Mouse (Mus musculus): ENCODE data around the gene Gm867. TPM values are rescaled to one million over a fixed set of nuclear protein-coding genes. Genes with fewer than 3 reads are reported as not detected.

Gm867 gene
- total and polyA plus RNA-seq, 2 experiments from 2014 or later: 0.73 to 2.3 TPM

DNA sequence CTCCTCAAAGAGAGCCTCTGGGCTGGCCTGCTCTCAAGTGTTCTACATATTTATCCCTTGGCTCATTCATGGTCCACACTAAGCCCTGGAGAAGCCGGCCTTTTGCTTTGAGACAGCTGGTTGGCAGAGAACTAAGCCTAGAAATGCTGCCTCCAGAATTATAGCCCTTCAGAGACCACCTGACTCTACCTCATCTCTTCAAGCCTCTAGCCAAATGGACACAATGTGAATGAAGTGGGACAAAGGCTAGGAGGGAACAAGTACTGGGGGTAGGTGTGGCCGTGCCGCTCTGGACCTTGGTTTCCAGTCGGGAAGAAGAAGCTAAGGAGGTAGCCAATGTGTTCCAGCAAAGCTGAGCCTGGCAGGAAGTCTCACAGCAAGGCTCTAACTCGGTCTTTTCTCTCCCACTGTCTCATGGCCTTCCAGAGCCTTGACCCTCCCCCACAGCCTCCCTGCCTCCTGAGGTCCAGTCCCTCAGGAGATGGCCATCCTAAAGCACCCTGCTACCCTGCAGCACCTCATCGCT, 42.4 kb downstream of the Gm867 start:
- H3K4me1 ChIP-seq (ENCODE audit: insufficient read depth, low read length): peaks cover 4% of the 10 kb centered on the region
- no peak for DNase-seq (ENCODE audit: low spot score)
- WGBS: 68% methylated on average over 6 of the region's 6 CpGs
- no peak overlapping the region for H3K9ac ChIP-seq (replicated peaks; ENCODE audit: low read length)
- H3K9me3 ChIP-seq (ENCODE audit: low read length): no peaks in the 10 kb centered on the region
- H3K4me3 ChIP-seq (ENCODE audit: low read length): no peak overlapping the region
- no peak for ATAC-seq
- H3K36me3 ChIP-seq (ENCODE audit: insufficient read depth, low read length): peaks cover 57% of the 10 kb centered on the region
- TF ChIP-seq CTCF (IDR thresholded peaks at IDR 0.05; ENCODE audit: low read depth): no peak
- peak overlapping the region; percentile 43 for H3K27ac ChIP-seq
- no peak overlapping the region for H3K4me2 ChIP-seq (ENCODE audit: low read depth, low read length)
- no peaks in the 10 kb centered on the region for H3K27me3 ChIP-seq (ENCODE audit: insufficient read depth, low read length)

DNA sequence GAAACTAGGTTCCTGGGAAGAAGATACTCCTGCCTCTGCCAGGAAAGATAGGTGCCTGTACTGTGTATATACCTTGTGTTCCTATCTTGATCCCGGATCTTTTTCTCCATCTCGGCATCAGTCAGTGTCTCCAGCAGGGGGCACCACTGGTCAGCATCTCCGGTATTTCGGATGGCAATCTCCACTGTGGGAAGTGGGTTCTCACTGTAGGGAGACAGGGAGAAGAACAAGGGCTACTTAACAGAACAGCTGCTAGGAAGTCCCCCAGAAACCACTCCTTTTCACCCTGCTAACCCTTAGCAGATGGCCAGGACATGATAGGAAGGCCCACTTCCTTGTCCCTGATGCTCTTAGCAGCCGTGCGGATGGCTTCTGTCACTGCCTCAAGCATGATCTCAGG, 43.1 kb downstream of the Gm867 start:
- Histone ChIP-seq H3K36me3 (ENCODE audit: insufficient read depth, low read length) (peaks cover 50% of the 10 kb centered on the region), H3K4me3 (ENCODE audit: low read length) (no peak overlapping the region), H3K9ac (replicated peaks; ENCODE audit: low read length) (no peak overlapping the region), H3K27me3 (ENCODE audit: insufficient read depth, low read length) (no peaks in the 10 kb centered on the region), H3K4me1 (ENCODE audit: insufficient read depth, low read length) (peaks cover 4% of the 10 kb centered on the region), H3K4me2 (ENCODE audit: low read depth, low read length) (no peak overlapping the region), H3K27ac (no peak overlapping the region), H3K9me3 (ENCODE audit: low read length) (no peaks in the 10 kb centered on the region)
- TF ChIP-seq CTCF (IDR thresholded peaks at IDR 0.05; ENCODE audit: low read depth): peak; percentile 85
- 27% methylated on average over 6 of the region's 6 CpGs for WGBS
- ATAC-seq (no peak), DNase-seq (ENCODE audit: low spot score) (peak; percentile 76)

DNA sequence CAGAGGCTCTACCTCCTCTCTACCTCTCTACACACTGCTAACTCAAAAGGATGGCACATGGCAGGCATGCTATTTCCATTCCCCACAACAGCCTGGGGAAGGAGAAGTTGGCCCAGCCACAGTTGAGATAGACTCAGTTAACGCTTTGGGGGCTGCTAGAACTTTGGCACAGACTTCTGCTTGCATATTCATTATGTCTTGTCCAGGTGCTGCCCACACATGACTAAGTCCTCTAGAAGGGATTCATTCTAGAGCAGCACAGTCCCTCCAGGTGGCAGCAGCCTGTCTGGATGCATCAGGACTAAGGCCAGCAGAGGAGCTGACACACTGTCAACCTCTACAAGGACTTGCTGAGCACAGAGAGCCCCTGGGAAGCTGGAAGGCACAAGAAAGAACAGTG, 44.3 kb downstream of the Gm867 start:
- H3K4me3 ChIP-seq (ENCODE audit: low read length): no peak overlapping the region
- ATAC-seq: no peak

DNA sequence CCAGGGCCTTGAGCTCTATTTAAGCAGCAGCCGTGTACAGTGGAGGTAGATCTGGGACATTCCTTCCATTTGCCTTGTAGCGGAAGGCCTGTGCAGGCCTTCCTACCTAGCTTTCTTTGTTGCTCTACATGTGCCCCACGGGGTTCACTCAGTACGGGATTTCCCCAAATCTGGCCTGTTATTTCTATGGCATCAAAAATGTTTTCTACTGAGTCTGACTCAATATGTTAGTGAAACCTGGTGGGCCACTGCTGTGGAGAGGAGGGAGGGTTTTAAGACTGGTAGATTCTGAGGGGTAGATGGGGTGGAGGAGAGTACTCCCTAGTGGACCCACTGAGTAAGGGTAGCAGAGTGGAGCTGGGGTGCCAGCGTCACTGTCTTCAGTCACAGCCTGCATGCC, 44.7 kb downstream of the Gm867 start:
- Histone ChIP-seq H3K9ac (replicated peaks; ENCODE audit: low read length) (no peak overlapping the region), H3K4me3 (ENCODE audit: low read length) (no peak overlapping the region), H3K27ac (no peak overlapping the region), H3K27me3 (ENCODE audit: insufficient read depth, low read length) (no peaks in the 10 kb centered on the region), H3K4me2 (ENCODE audit: low read depth, low read length) (no peak overlapping the region), H3K36me3 (ENCODE audit: insufficient read depth, low read length) (peaks cover 34% of the 10 kb centered on the region), H3K9me3 (ENCODE audit: low read length) (no peaks in the 10 kb centered on the region), H3K4me1 (ENCODE audit: insufficient read depth, low read length) (peaks cover 4% of the 10 kb centered on the region)
- WGBS: 89% methylated on average over 5 of the region's 5 CpGs
- no peak for ATAC-seq
- TF ChIP-seq CTCF (IDR thresholded peaks at IDR 0.05; ENCODE audit: low read depth): no peak
- no peak for DNase-seq (ENCODE audit: low spot score)

More for the DNA sequence above, 44.3 kb downstream of the Gm867 start:
- Histone ChIP-seq H3K4me2 (ENCODE audit: low read depth, low read length) (no peak overlapping the region), H3K36me3 (ENCODE audit: insufficient read depth, low read length) (peaks cover 39% of the 10 kb centered on the region), H3K27ac (no peak overlapping the region), H3K9me3 (ENCODE audit: low read length) (no peaks in the 10 kb centered on the region), H3K27me3 (ENCODE audit: insufficient read depth, low read length) (no peaks in the 10 kb centered on the region), H3K4me1 (ENCODE audit: insufficient read depth, low read length) (peaks cover 4% of the 10 kb centered on the region), H3K9ac (replicated peaks; ENCODE audit: low read length) (no peak overlapping the region)
- no peak for DNase-seq (ENCODE audit: low spot score)
- 77% methylated on average over 1 of the region's 1 CpGs for WGBS
- TF ChIP-seq CTCF (IDR thresholded peaks at IDR 0.05; ENCODE audit: low read depth): no peak

DNA sequence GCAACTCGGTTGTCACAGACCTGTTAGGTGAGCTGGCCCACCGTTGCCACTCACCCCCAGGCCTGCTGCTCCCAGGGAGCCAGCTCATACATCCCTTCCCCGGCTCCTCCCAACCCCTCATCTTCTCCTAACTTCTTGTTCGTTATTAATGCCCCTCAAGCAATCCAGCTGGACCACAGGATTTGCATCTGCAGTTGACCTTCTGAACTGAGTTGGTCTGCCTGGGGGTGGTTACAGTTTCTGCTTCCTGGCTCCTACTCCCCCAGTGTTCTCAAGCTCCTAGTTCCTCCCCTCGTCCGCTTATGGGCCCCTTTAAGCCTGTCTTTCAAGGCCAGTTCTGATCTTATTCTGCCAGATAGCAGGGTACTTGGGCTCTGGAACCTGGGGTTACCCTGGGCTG, 45.9 kb downstream of the Gm867 start:
- no peak for ATAC-seq
- Histone ChIP-seq H3K4me1 (ENCODE audit: insufficient read depth, low read length) (peaks cover 4% of the 10 kb centered on the region), H3K27ac (no peak overlapping the region), H3K36me3 (ENCODE audit: insufficient read depth, low read length) (peaks cover 28% of the 10 kb centered on the region), H3K9me3 (ENCODE audit: low read length) (no peaks in the 10 kb centered on the region), H3K4me2 (ENCODE audit: low read depth, low read length) (no peak overlapping the region), H3K27me3 (ENCODE audit: insufficient read depth, low read length) (no peaks in the 10 kb centered on the region), H3K4me3 (ENCODE audit: low read length) (no peak overlapping the region), H3K9ac (replicated peaks; ENCODE audit: low read length) (no peak overlapping the region)
- WGBS: 77% methylated on average over 6 of the region's 6 CpGs
- DNase-seq (ENCODE audit: low spot score): no peak
- no peak for TF ChIP-seq CTCF (IDR thresholded peaks at IDR 0.05; ENCODE audit: low read depth)

DNA sequence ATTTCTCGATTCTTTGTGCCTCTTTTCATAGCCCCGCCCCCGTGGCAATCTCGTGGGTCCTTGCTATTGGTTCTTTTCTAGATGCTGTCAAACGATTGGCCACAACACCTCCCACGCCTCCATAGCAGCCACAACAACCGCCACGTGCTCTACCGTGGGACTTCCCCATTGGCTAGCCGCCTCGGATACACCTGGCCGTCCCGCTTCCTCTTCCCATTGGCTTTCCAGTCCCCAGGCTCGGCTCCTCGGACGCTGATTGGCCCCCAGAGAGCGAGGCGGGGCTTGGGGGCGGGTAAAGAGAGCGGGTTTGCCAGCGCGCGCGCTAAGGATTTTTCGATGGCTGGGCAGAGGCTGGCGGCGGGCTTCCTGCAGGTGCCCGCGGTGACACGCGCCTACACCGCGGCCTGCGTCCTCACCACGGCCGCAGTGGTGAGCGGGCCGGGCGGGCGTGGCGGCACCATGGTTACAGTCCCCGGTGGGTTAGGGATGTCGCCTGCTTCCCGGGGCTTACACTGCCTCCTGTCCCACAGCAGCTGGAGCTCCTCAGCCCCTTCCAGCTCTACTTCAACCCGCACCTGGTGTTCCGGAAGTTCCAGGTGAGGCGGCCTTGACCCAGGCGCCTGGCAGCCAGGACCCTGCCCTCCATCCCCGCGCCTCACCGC, 47.3 kb downstream of the Gm867 start, which contains the start of gene Derl3:
Derl3 (plus strand) TSS at position 325 of the 662 bp plus-strand sequence.
- Histone ChIP-seq H3K4me1 (ENCODE audit: insufficient read depth, low read length) (peaks cover 4% of the 10 kb centered on the region), H3K27ac (peak within 1 kb of the TSS; percentile 41), H3K4me3 (ENCODE audit: low read length) (peak within 1 kb of the TSS; percentile 40), H3K4me2 (ENCODE audit: low read depth, low read length) (peak within 1 kb of the TSS; percentile 85), H3K36me3 (ENCODE audit: insufficient read depth, low read length) (peaks cover 24% of the 10 kb centered on the region), H3K27me3 (ENCODE audit: insufficient read depth, low read length) (no peaks in the 10 kb centered on the region), H3K9me3 (ENCODE audit: low read length) (no peaks in the 10 kb centered on the region), H3K9ac (replicated peaks; ENCODE audit: low read length) (peak within 1 kb of the TSS; percentile 52; the same call in 1 of the 2 replicates)
- ATAC-seq (peak; percentile 99), DNase-seq (ENCODE audit: low spot score) (peak; percentile 98)
- 2% methylated on average over 49 of the region's 51 CpGs for WGBS
- no peak for TF ChIP-seq CTCF (IDR thresholded peaks at IDR 0.05; ENCODE audit: low read depth)
